Mouse (Mus musculus) lung, postnatal 0 days (tissue): Measurements from ENCODE around the gene Slc22a6.

ENCODE experiments used
- CTCF ChIP-seq: IDR thresholded peaks from 2 replicates; pipeline ENCODE4 v1.5.1; 2016; ENCODE audit warnings: antibody characterized with exemption, mild to moderate bottlenecking
- EP300 ChIP-seq: IDR thresholded peaks from 2 replicates; pipeline ENCODE4 v1.6.1; 2016; ENCODE audit warnings: antibody characterized with exemption, mild to moderate bottlenecking, control low read depth

DNA sequence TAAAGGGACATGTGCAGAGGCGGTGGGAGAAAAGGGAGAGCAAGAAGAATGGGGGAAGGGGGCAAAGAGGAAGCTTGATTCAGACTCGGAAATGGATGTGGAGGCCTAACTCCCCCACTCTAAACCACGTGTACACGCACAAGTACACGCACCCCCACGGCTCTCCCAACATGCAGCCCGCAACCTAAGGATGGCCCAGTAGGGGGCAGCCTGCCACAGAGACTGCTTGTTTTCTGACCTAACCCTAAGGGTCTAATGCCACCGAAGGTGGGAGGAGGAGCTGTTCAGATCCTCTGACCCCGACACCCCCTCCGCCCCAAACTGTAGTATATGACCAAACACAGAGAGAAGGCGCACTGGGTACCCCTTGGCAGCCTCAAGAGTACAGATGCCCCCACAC is 44.5 kb downstream of the Slc22a6 start:
- peak; percentile 73 for TF ChIP-seq CTCF
- TF ChIP-seq EP300: no peak
